Mouse (Mus musculus): Measurements from ENCODE around the gene Gpr132.

The Gpr132 gene

DNA sequence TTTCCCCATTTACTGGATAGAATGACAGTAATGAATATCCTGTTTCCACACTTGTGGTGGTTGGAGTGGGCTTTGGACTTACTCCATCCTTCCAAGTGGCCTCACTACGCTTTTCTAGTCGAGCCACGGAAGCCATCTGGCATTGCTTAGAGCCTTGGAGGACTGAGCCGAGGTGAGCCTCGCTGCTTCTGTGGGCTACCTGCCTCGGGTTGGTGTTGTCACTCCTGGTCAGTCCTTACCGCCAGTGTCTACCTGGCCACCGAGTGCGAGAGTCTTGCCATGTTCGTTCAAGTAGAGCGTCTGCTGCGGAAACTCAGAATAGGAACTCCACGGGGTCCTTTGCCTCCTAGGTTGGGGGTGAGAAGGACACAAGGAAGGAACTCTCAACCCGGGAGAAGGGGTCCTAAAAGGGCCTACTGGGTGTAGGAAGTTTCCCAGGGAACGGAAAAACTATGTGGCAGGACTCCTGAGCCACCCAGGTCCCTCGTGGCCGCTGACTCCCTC lies 9.1 kb upstream of the Gpr132 start:
- no peak for DNase-seq (ENCODE audit: low read depth, low spot score)

DNA sequence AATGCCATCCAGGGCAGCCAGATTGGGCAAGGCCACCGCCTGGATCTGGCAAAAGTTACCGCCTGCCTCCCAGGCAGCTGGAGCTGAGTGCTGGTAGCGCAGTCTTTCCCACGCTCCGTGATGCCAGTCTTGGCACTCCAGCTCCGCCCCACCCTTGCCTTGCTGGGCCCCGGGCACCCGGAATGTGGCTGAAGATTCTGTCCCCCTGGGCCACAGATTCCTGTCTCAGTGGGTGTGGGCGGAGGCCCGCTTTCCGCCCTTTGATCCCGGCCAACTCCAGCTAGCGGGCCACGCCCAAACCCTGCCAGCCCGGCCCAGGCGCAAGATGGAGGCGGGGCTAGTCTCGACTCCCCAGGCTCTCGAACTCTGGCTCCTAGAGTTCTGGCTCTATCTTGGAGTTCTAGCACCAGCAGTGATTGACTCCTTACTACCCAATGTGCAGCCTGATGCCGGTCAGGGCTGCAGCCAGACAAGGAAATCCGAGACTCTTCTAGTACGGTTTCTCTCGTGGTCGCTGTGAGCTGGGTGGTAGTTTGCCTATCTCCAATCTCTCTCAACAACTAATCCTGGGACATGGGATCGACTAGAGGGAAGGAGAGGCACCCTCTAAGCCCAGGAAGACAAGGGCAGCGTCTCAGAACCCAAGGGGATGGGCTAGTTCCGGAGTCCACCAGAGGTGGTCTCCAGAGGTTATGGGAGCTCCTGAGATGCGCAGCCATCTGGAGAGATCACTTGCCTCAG lies 8.5 kb upstream of the Gpr132 start:
- DNase-seq (ENCODE audit: low read depth, low spot score) = peak; percentile 92

DNA sequence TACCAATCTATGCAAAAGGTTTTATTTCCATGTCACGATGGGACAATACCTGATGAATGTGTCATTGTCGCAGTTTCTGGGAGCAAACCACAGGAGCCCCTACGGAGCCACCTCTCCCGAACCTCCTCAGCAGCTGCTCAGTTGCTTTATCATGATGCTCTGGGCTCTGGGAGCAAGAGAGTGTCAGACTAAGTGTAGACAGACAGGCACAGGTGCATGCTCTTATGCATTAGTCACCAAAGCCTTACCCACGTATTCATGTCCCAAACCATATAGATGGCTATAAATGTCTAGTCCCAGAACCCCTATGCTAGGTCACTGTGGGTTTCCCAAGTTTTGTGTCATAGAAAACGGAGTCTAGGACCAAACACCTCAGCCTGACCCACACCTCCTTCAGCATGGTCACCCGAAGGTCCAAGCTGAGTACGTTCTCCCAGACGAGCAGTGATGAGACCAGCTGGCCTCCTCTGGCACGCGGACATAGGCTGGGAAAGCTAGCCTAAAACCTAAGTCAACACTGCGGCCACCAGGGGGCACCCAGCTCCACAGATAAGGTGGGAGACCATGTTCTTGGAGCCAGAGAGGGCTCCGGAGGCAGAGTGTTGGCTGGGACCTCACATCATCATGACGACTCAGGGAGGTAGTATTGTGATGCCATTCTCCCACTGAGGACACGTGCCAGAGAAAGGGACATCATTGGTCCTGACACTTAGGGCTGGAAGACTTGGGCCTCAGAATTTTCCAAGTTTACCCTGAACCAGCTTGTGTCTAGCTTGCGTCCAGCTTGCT lies 7.4 kb upstream of the Gpr132 start:
- DNase-seq (ENCODE audit: low read depth, low spot score) = peak; percentile 92

DNA sequence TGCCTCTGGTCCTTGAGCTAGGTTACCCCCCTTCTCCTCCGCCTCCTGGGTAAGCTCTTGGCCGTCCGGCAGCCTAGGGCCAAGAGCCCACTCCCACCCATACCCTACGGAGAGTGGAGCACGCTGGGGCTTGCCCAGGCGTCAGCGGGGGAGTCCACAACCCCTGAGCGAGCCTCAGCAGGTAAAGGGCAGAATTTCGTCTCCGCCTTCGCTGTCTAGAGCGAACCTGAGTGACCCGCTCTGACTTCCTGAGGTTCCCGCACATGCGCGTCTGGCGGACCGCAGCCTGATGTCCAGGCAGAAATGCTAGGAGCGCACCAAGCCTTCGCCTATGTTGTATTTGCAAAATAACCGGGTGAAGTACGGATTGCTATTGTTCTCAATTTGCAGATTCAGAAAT lies 6.2 kb upstream of the Gpr132 start:
- no peak for DNase-seq (ENCODE audit: low read depth, low spot score)

DNA sequence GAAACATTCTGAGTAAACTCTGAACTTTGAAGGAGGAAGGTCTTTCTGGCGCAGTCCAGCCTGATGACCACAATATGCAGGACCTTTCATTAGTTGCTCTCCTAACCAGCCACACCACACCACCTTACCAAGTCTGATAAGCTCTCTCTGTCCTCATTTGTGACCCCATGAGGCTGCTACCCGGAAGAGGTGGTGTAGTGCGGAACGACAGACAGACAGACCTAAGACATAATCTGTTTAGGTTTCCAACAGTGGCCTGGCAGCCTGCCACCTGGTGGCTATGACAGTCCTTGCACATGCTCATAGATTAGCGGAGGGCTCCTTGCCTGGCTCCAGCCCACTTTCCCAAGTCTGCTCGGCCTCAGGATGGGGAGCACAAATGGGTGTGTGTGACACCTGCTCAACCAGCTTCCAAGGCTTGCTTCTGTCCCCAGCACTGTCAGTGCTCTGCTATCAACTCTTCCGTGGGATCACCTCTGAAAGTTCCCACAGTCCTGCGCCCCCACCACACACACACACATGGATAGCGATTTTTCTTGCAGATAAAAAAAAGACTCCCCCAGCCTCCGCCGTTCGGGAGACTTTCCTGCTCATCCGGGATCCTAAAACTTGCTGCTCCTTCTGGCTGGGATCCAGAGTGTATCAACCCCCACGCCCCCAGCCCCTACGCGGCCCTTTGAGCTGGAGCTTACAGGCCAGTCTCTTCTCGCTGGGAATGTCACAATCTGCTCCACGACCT lies 5.6 kb upstream of the Gpr132 start:
- peak; percentile 88 for DNase-seq (ENCODE audit: low read depth, low spot score)

DNA sequence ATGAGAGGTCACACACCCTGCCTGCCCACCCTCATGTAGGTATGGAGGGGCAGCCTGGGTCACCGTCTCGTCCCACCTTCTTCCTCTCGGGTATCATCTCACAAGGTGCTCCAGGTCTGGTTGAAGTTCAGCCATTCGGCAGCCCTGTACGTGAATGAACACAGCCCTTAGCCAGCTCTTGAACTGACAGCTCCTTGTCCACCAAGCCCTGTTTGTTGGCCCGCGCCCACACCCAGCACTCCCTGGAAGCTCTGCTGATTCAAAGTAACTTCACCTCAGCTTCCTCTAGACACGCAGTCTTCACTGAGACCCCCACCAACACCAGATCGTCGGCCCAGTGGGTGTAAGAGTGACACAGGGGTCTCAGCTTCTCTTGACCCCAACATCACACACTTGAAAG lies 5.0 kb upstream of the Gpr132 start:
- DNase-seq (ENCODE audit: low read depth, low spot score) = no peak

DNA sequence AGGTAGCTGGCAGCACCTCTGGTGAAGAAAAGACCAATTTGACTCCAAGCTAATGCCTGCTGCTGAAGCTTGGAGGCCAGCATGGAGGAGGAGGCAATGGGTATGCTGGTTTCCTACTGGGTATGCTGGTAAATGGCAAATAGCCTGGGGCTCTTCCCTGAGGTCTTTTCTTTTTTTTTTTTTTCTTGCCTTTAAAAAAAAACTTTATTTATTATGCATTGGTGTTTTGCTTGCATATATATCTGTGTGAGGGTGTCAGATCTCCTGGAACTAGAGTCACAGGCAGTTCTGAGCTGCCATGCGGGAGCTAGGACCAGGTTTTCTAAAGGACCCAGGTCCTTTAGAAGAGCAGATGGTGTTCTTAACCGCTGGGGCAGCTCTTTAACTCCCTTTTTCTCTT lies 3.2 kb upstream of the Gpr132 start:
- DNase-seq (ENCODE audit: low read depth, low spot score) = no peak

DNA sequence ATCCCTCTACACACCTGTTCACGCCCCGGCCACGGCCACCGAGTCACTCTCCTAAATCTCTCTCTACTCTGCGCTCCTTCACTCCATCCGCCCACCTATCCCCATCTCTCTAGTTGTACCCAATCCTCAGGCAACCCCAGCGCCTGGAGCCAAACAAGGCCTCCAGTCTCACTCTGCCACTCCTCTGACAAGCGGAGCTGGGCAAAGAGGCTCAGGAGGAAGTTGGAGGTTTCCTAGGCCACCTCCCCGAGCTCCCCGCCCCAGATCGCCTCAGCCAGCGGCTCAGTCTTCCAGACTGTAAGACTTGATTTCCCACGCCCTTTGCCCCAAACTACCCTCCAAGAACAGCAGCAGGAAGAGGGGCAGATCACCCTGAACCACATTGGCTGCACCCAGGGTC lies 2.7 kb upstream of the Gpr132 start:
- peak; percentile 55 for DNase-seq (ENCODE audit: low read depth, low spot score)

DNA sequence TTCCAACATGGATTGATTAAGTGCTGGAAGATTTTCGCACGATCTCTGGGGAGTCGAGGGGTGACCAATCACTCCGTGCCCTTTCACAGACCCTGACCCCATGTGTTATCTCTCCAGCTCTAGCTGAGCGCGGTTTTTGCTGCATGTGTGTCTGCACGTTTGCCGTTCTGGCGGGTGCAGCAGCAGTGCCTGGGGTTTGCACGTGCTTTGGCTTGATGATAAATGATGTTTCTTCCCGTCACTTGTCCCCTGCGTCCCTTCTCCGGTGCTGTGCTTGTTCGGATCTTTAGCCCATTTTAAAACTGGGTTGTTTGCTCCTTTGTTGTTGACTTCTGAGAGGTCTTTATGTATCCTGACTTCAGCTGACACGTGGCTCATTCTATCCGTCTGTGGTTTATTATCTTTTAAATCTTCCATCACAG lies 1.8 kb upstream of the Gpr132 start:
- DNase-seq (ENCODE audit: low read depth, low spot score) = no peak

DNA sequence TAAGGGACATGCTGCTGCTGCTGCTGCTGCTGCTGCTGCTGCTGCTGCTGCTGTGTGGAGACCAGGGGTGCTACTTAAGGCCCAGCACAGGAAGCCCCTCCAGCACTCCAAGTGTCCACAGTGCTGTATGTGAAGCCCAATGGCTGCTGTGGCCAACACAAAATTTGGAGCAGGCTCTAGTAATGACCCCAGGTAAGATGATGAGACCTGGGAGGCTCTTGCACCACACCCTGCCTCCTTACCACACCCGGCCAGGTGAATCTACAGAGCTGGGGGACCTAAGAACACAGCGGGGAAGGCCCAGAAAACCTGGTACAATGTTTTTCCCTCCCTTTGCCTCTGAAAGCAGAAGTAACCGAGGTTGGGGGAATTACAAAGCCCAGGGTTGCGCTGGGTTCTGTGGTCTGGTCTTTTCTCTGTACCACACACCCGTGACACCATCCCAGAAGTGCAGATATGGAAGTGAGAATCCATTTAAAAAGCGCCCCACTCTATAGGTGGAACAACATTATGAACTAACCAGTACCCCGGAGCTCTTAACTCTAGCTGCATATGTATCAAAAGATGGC lies 838 bp downstream of the Gpr132 start:
- DNase-seq (ENCODE audit: low read depth, low spot score) = no peak

DNA sequence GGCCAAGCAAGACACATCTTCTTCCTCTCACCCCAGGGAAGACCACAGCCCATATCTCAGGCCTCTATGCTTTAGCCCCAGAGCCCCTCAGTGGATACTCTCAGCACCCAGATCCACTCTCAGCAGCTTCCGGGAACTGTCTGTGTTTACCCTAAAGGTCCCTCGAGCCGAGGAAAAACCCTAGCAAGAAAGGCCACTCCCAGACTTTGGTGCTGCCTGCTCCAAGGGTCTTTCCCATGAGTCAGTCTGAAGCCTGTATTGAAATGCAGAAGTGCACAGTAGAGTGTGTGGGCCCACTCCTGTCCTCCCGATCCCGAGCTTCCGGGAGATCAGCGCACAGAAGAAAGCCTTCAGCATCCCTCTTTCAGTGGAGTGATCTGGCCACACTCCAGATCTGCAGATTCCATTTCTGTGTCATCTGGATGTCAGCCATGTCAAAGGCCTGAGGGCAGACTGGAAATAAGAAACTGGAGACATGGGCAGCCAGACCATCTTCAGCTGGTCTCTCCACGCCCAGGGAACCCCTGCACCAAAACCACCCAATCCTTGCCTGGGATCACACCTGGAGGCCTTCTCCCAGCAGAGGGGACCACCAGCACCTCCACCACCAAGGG lies 1.5 kb downstream of the Gpr132 start:
- no peak for DNase-seq (ENCODE audit: low read depth, low spot score)

DNA sequence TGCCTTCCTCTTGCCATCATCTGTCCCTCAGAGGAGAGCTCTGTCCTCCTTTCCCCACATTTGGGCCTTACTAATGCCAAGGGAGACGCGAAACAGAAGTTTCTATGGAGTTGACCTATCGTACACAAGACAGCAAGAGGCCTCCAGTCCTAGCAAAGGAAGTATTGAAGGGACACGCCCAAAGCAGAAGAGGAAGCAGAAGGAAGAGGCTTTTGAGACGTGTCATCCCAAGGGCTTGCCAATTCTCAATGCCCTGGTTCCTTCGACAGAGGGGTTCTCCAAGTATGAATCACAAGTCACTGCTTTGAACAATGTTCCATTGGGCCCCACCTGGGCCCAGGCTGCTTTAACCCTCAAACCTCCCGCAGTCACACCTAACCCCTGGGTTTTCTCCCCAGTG lies 3.2 kb downstream of the Gpr132 start:
- DNase-seq (ENCODE audit: low read depth, low spot score) = no peak

DNA sequence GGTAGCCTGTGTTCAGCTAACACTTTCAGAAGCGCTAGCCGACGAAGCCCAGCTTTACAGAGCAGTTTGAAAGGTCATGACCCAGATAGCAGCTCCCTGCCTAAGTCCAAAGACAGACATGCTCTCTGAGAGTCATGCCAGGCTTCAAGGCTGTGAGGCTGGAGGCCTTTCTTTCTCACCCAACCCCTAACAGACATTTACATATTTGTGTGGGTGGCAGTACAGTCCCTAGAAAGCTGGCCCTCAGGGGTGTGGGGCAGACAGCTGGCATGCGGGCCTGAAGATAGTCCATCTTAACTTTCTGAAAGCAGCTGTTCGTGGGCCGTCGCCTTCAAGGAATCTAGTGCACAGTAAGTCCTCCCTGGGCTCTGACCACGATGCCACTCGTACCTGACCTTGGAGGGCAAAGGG lies 6.1 kb downstream of the Gpr132 start:
- DNase-seq (ENCODE audit: low read depth, low spot score) = no peak

DNA sequence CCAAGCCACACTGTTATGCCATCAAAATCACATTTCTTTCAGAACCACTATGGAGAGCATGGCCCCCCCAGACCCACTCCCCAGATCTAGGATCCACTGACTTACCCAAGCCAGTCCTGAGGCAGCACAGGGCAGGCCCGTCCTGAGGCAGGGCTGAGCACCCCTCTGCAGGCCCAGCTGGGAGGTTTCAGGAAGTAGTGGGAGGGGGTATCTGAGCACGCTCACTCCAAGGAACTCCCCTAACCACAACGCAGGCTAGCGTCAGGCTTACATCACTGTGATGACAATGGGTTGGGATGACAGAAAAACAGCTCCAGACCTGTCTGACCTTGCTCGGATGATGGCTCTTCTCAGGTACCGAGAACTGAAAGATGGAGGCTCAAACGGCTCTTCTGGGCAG lies 7.3 kb downstream of the Gpr132 start:
- no peak for DNase-seq (ENCODE audit: low read depth, low spot score)

DNA sequence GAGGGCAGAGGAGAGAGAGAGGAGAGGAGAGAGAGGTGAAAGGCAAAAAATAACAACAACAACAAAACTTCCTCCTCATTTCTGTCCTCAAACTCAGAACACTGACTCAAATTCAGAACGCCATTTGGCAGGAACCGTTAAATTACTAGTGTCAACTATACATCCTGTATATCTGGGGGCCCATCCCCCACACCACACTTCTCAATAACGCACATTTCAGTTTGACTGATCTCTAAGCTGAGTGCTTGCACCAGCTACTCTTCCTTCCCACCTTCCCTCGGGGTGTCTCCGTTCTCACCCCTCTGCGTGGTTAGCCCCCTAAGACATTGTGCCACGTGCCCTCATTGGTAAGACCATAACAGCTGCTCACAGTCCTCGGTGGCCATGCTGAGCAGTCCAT lies 8.1 kb downstream of the Gpr132 start:
- DNase-seq (ENCODE audit: low read depth, low spot score) = no peak

DNA sequence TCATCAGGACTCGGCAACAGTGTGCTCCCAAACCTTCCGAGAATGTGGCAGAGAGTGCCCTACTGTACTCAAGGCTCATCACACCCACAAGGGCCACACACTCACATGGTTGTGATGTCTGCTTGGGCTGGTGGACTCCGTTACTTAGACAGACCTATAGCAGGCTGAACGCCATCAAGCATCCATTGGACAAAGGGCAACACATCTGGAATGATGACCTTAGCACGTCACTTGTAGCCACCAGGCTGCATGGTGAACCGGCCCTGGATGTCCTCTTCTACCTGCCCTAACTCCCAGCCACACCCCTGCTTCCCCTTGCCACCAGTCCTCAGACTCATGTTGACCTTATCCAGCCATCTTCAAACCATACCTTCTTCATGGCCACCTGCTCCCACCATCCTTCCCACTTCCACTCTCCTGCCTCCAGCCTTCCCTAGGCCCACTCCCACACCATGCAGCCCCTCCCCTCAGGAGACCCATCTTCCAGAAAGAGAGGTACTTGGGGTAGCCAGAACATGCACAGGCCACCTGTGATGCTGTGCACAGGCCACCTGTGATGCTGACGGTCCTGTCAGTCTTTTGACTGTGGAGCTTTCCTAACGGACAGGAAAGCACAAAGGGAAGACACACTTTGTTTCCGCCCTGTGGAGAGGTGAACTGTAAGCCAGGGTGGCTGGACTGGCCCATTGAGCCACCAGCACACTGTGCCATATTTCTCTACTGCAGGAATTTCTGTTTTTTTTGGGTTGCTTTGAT lies 9.3 kb downstream of the Gpr132 start:
- no peak for DNase-seq (ENCODE audit: low read depth, low spot score)

DNA sequence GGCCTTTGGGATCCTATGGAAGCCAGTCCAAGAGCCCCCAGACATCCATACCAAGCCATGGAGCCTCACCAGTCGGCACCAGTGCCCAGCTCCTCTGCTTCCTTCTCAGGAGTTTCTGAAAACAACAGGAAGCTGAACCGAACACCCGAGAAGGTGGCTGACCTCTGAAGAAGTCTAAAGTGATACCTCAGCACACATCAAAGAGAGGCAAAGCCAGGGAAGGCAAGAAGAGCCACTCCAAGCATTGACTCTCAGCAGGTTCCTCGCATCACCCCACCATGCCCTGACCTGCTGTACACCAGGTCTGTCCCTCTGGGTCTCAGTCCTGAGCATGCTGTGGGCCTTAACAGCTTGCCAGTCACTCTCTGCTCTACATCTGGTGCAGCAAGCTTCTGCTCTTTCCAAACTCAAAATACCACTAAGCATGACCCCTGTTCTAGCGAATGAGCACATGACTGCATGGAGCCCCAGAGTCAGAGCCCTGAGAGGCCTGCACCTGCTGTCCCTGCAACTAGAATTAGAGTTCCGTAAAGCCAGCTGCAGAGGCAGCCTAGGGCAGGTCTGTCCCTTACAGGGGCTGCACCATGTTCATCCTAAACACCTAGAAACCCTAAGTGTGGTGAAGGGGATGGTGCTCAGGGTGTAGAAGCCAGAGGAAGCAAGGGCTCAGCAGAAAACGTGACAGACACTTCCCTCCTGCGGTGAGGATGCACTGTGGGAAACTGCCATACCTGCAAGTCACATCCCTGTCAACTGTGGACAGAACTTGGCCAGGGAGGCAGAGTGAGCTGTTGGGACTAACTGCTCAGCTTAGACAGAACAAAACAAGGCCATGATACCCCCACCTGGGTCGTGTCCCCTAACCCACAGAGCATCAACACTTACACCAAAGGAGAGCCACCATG lies 10.8 kb downstream of the Gpr132 start:
- no peak for DNase-seq (ENCODE audit: low read depth, low spot score)

DNA sequence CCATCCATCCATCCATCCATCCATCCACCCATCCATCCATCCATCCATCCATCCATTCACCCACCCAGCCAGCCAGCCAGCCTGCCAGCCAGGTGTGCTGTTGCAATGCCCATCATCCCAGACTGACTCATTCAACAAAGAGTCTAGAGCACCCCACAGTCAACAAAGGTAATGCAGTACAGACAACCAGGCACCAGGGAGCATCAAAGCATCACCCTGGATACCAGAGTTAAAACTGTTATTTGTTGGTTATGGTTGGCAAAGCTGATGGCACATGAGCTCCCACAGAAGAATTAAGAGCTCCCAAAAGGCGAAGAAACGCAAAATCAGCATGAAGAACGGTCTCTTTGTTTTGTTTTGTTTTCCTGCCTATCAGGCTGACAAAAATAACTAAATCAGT lies 11.7 kb downstream of the Gpr132 start:
- DNase-seq (ENCODE audit: low read depth, low spot score) = no peak

DNA sequence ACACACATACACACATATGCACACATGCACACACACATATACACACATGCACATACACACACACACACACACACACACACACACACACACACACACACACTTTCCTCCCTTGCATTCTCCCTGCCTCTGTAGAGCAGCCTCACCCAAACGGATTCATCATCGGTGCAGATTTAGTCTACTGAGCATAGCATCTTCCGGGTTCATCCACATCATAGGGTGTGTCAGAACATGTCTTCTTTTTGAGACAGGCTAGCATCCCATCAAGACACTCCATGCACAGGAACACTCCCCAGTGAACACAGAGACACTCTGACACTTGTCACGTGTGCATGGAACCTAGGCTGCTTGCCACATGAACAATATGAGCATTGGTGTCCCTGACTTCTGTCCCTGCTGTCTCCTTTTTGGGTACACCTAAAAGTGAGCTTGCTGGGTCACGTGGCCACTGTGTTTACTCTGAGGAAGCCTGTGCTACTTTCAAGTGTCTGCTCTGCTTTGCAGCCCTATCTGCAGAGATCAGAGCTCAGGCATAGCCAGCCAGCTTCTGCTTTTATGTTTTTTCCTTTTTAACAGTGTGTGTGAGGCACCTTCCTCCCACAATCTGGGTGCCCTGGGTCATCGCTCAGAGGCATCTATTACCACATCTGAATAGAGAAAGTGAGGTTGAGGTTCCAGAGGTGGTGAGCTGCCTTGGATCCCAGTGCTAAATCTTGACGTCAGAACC lies 13.3 kb downstream of the Gpr132 start:
- no peak for DNase-seq (ENCODE audit: low read depth, low spot score)

All from ZHBTc4 (cell line).